Mouse (Mus musculus): ENCODE data around the gene Nfib. TPM values are rescaled to one million over a fixed set of nuclear protein-coding genes. Genes with fewer than 3 reads are reported as not detected.

The Nfib gene
- polyA plus RNA-seq, 1 experiment from 2014 or later, result 72.0 TPM

DNA sequence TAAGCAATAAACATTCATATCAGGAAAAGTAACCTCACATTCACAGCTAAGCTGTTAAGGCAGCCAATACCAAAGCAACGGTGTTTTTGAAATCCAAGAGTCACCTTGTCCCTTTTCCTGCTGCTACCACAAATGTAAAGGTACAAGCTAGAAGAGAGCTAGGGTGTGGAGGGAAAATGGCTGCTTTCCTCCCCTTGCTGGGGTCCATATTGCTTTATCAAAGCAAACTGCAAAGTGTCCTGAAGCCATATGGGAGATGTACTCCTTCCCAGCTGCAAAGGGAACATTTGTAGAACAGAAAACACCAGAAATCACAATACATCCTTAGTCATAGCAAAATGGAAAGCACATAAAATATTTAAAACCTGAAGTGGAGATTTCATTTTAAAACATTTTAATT is 456.6 kb downstream of the Nfib start:
- Histone ChIP-seq H3K36me3 (ENCODE audit: control insufficient read depth, insufficient read depth, low read length) (no peaks in the 10 kb centered on the region), H3K4me2 (ENCODE audit: low read length) (no peak overlapping the region), H3K9me3 (ENCODE audit: control insufficient read depth, low read length) (no peaks in the 10 kb centered on the region), H3K9ac (replicated peaks; ENCODE audit: low read length) (no peak overlapping the region), H3K27me3 (ENCODE audit: control insufficient read depth, insufficient read depth, low read length) (no peaks in the 10 kb centered on the region), H3K4me1 (ENCODE audit: control insufficient read depth, insufficient read depth, low read length) (no peaks in the 10 kb centered on the region), H3K4me3 (replicated peaks; ENCODE audit: low read depth, low read length) (no peak overlapping the region), H3K27ac (replicated peaks; ENCODE audit: low read depth, low read length) (no peak overlapping the region)
- DNase-seq (no peak), ATAC-seq (ENCODE audit: low FRiP score, low TSS enrichment) (no peak)
- WGBS, result 91% methylated on average over 1 of the region's 1 CpGs

DNA sequence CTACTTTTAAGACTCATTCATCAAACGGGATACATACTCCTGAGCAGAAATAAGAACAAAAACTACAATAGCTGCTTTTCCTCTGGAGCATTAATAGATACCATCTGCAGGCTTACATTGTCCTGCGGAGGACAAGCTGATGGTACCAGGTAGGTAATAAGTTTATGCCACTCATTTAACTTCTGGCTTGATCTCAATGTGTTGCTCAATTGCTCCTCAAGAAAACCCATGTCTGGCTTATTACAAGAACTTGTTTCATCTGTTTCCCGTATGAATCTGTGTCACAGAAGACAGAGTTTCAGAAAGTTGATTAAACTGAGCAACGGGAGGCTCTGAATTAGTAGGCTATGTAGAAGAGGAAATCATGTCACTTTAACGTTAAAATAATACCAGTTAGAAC is 457.5 kb downstream of the Nfib start:
- DNase-seq (no peak), ATAC-seq (ENCODE audit: low FRiP score, low TSS enrichment) (no peak)
- Histone ChIP-seq H3K9ac (replicated peaks; ENCODE audit: low read length) (no peak overlapping the region), H3K36me3 (ENCODE audit: control insufficient read depth, insufficient read depth, low read length) (no peaks in the 10 kb centered on the region), H3K4me2 (ENCODE audit: low read length) (no peak overlapping the region), H3K27me3 (ENCODE audit: control insufficient read depth, insufficient read depth, low read length) (no peaks in the 10 kb centered on the region), H3K9me3 (ENCODE audit: control insufficient read depth, low read length) (no peaks in the 10 kb centered on the region), H3K4me3 (replicated peaks; ENCODE audit: low read depth, low read length) (no peak overlapping the region), H3K4me1 (ENCODE audit: control insufficient read depth, insufficient read depth, low read length) (no peaks in the 10 kb centered on the region), H3K27ac (replicated peaks; ENCODE audit: low read depth, low read length) (no peak overlapping the region)
- WGBS, result 95% methylated on average over 5 of the region's 5 CpGs

DNA sequence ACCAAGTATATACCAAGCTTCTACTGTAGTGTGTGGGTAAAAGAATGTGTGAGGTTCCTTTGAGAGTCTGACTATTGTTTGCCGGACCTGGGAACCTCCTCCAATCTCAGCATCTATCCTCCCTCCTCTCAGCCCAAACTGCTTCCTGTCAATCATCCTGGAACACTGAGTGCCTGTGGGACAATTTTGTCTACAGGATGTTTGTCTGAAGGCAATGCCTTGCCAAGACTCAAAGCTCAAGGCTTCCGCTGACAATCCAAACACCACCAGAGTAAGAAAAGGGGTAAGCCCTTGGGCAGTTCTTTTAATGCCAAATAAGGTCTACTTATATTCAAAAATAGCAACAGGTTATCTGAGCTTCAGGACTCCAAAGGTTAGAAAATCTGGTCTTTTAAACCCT is 459.3 kb downstream of the Nfib start:
- Histone ChIP-seq H3K4me2 (ENCODE audit: low read length) (no peak overlapping the region), H3K27me3 (ENCODE audit: control insufficient read depth, insufficient read depth, low read length) (no peaks in the 10 kb centered on the region), H3K27ac (replicated peaks; ENCODE audit: low read depth, low read length) (no peak overlapping the region), H3K9ac (replicated peaks; ENCODE audit: low read length) (no peak overlapping the region), H3K4me3 (replicated peaks; ENCODE audit: low read depth, low read length) (no peak overlapping the region), H3K36me3 (ENCODE audit: control insufficient read depth, insufficient read depth, low read length) (no peaks in the 10 kb centered on the region), H3K9me3 (ENCODE audit: control insufficient read depth, low read length) (no peaks in the 10 kb centered on the region), H3K4me1 (ENCODE audit: control insufficient read depth, insufficient read depth, low read length) (no peaks in the 10 kb centered on the region)
- 82% methylated on average over 2 of the region's 2 CpGs for WGBS
- no peak for DNase-seq
- ATAC-seq (ENCODE audit: low FRiP score, low TSS enrichment), result no peak

Other genes starting within 250 kb of the Nfib start
- gene Zdhhc21, start 154.2 kb upstream of the Nfib start, polyA plus RNA-seq (2014; fragmentation: Nextera tagmentation; extraction: Ambion mirVana), result 16.5 and 22.2 TPM in 2 replicates
- gene Cer1, start 179.4 kb upstream of the Nfib start, polyA plus RNA-seq (2014; fragmentation: Nextera tagmentation; extraction: Ambion mirVana), result not detected in 2 replicates